Mouse (Mus musculus): Measurements from ENCODE around the gene Slc8a3.

GRCm38 (mm10) chr12:81186081-81186480 is 146.9 kb downstream of the Slc8a3 start:
- TF ChIP-seq USF1 (IDR thresholded peaks at IDR 0.05; ENCODE audit: low read depth): no peak
- TF ChIP-seq CTCF (IDR thresholded peaks at IDR 0.05; ENCODE audit: control insufficient read depth, insufficient read depth, insufficient read length): no peak
- no peak for TF ChIP-seq MAX (IDR thresholded peaks at IDR 0.05)
- TF ChIP-seq MYOD1 (IDR thresholded peaks at IDR 0.05; ENCODE audit: control insufficient read depth, insufficient read length, low read depth): no peak
- no peak for TF ChIP-seq CEBPB (IDR thresholded peaks at IDR 0.05; ENCODE audit: low read depth)

Data from C2C12 (cell line).